Mouse (Mus musculus) ES-Bruce4 (cell line): ENCODE results near the gene Inpp4b.
"Not testable (repeated sequence)": the region's sequence is repeated elsewhere in the genome, so short reads cannot be mapped to it uniquely, and the experiment has no call there.

Source experiments
- CTCF ChIP-seq: IDR thresholded peaks from one replicate; pipeline ENCODE4 v1.8.1; 2011; ENCODE audit warnings: low read depth, low read length
- EP300 ChIP-seq: IDR thresholded peaks from 2 replicates; pipeline ENCODE4 v1.6.1; 2011; ENCODE audit warnings: low read depth, low read length; ENCODE audit not compliant: insufficient read depth

DNA sequence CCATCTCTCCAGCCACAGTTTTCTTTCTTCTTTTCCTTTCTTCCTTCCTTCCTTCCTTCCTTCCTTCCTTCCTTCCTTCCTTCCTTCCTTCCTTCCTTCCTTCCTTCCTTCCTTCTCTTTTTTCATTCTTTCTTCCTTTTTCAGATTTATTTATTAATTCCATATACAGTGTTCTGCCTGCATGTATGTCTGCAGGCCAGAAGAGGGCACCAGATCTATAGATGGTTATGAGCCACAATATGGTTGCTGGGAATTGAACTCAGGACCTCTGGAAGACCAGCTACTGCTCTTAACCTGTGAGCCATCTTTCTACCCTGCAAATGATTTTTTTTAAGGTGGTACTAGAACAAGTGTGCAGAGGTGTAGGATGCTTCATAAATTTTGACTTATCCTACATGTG, 689.7 kb downstream of the Inpp4b start:
- TF ChIP-seq CTCF, EP300: not testable (repeated sequence)
